Mouse (Mus musculus): ENCODE measurements around the gene Rbfox2. TPM values are rescaled to one million over a fixed set of nuclear protein-coding genes. Genes with fewer than 3 reads are reported as not detected.

The Rbfox2 gene
- total RNA-seq, 1 experiment from 2014 or later, result 0.29 TPM

GRCm38 (mm10) chr15:77126674-77127073, 180.1 kb downstream of the Rbfox2 start:
- no peak for ATAC-seq (replicated peaks; ENCODE audit: insufficient number of reproducible peaks, low FRiP score, low TSS enrichment, poor library complexity, severe bottlenecking)

GRCm38 (mm10) chr15:77124372-77125117, 182.3 kb downstream of the Rbfox2 start:
- ATAC-seq (replicated peaks; ENCODE audit: insufficient number of reproducible peaks, low FRiP score, low TSS enrichment, poor library complexity, severe bottlenecking), result no peak

GRCm38 (mm10) chr15:77122824-77123223, 184.0 kb downstream of the Rbfox2 start:
- ATAC-seq (replicated peaks; ENCODE audit: insufficient number of reproducible peaks, low FRiP score, low TSS enrichment, poor library complexity, severe bottlenecking), result no peak

DNA sequence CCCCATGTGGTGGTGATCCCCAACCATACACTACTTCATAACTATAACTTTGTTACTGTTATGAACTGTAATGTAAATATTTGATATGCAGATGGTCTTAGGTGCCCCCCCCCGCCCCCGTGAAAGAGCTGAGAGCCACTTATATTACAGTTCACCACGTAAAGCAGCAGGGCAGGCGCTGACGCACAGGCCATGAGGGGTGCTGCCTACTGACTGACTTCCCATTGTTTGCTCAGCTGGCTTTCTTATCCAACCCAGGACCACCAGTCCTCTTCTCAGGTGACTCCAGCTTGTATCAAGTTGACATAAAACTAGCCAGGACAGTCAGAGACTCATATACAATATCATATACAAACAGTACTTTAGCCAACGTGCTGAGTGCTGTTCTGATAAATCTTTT, 184.6 kb downstream of the Rbfox2 start:
- ATAC-seq (replicated peaks; ENCODE audit: insufficient number of reproducible peaks, low FRiP score, low TSS enrichment, poor library complexity, severe bottlenecking), result no peak

- no peak for ATAC-seq (replicated peaks; ENCODE audit: insufficient number of reproducible peaks, low FRiP score, low TSS enrichment, poor library complexity, severe bottlenecking)
These were observed 187.1 kb downstream of the Rbfox2 start for GRCm38 (mm10) chr15:77119666-77120065.

GRCm38 (mm10) chr15:77117209-77117608, 189.6 kb downstream of the Rbfox2 start:
- no peak for ATAC-seq (replicated peaks; ENCODE audit: insufficient number of reproducible peaks, low FRiP score, low TSS enrichment, poor library complexity, severe bottlenecking)

DNA sequence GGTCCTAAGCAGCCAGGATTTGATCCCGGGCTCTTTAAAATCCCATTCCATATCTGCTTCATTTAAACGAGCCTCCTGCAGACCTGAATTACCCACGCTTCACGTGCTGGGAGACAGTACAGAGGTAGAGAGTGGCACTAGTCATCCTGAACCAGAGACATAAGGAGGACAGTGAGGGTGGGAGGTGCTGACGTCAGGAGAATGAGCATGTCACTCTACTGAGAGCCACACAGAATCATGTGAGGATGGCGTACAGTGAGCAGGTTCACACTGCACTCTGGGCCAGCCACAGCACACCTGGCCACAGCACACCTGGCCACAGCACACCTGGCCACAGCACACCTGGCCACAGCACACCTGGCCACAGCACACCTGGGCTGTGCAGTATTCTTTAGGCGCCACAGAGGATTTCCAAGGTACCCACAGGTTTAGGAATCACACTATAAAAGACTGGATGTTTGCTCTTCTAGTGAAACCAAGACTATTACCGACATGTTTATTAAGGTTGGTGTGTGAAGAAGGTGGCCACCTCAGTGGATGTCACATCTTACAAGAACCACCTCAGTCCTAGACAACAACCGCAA, 190.6 kb downstream of the Rbfox2 start:
- ATAC-seq (replicated peaks; ENCODE audit: insufficient number of reproducible peaks, low FRiP score, low TSS enrichment, poor library complexity, severe bottlenecking), result no peak

DNA sequence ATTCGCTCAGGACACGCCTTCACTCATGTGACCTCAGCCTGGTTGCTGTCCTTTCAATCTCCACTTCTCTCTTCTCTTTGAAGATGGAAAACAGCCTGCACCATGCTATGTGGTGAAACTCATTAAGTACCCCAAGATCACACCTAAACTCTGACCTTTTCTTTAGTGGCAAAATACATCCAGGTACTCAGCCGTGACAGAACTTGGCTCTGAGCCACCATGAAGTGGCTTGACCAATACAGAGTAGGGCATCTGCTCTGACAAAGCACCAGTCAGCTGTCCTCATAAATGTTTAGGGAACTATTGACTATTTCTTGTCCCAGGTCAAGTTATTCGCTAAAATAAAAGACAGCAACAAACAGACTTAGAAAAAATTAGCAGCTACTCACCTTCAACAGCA, 191.3 kb downstream of the Rbfox2 start:
- ATAC-seq (replicated peaks; ENCODE audit: insufficient number of reproducible peaks, low FRiP score, low TSS enrichment, poor library complexity, severe bottlenecking), result no peak

DNA sequence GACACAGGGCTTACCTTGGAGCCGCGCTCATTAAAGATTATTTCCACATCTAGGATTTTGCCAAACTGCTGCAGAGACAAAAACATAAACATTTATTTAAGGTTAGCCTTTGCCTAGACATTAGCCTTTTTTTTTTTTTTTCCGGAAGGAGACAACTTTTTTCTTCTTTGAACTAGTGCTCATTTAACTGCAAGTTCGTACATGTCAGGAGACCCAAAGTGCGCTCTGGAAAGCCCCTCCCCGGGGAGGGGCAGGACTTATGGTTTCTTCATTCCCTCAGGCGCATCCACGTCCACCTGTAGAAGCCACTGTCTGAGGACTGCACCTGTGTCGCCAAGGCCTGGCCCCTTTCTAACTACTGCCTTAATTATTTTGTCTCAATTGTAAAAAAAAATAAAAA, 193.2 kb downstream of the Rbfox2 start:
- ATAC-seq (replicated peaks; ENCODE audit: insufficient number of reproducible peaks, low FRiP score, low TSS enrichment, poor library complexity, severe bottlenecking), result no peak

GRCm38 (mm10) chr15:77112378-77112777, 194.4 kb downstream of the Rbfox2 start:
- no peak for ATAC-seq (replicated peaks; ENCODE audit: insufficient number of reproducible peaks, low FRiP score, low TSS enrichment, poor library complexity, severe bottlenecking)

- ATAC-seq (replicated peaks; ENCODE audit: insufficient number of reproducible peaks, low FRiP score, low TSS enrichment, poor library complexity, severe bottlenecking), result no peak
These were observed 194.9 kb downstream of the Rbfox2 start for GRCm38 (mm10) chr15:77111924-77112323.

GRCm38 (mm10) chr15:77110452-77110851, 196.4 kb downstream of the Rbfox2 start:
- ATAC-seq (replicated peaks; ENCODE audit: insufficient number of reproducible peaks, low FRiP score, low TSS enrichment, poor library complexity, severe bottlenecking), result no peak

DNA sequence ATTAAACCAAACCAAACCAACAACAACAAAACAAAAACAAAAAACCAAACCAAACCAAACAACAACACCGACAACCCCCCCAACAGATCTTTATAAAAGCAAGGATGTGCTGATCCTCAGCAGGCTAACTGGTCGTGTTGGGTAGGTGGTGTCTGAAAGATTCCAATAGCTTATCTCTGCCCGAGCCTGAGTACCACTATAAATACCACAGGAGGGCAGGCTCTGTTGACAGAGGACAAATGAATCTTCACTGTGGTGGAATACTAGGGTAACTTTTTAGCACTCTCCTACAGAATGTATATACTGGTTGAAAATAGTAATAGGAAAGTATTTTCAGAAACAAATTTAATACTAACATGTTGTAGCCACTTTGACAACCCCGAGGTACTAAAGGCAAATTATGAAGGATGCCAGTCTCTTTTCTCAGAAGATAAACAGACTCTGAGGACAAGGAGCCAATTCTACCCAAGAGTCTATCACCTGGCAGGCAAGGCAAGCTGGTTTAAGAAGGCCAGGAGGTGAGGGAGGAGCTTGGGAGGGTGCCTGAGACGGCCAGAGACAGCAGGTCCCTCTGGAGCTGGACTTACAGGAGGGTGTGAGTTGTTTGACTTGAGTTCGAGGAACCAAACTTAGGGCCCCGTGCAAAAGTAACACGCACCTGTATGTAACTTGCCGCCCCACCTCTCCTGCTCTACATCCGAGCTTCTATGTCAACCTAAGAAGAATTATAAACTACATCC, 199.5 kb downstream of the Rbfox2 start:
- ATAC-seq (replicated peaks; ENCODE audit: insufficient number of reproducible peaks, low FRiP score, low TSS enrichment, poor library complexity, severe bottlenecking), result no peak

DNA sequence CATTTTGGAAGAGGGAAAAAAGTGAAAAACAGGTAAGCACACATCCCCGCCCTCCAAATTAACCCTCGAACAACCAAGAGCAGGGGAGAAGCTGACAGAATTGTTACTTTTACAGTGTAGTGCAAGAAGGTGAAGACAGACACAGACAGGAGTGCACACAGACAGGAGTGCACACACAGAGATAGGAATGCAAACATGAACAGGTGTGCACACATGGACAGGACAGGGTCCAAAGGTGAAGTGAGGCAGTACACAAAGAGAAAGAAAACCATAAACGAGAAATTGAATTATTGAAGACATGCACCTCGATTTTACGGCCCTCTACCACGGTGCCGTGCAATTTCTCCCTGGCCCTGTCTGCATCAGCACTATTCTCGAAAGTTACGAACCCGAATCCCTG, 201.5 kb downstream of the Rbfox2 start:
- ATAC-seq (replicated peaks; ENCODE audit: insufficient number of reproducible peaks, low FRiP score, low TSS enrichment, poor library complexity, severe bottlenecking), result no peak

- no peak for ATAC-seq (replicated peaks; ENCODE audit: insufficient number of reproducible peaks, low FRiP score, low TSS enrichment, poor library complexity, severe bottlenecking)
These were observed 202.2 kb downstream of the Rbfox2 start for GRCm38 (mm10) chr15:77104349-77105158.

- ATAC-seq (replicated peaks; ENCODE audit: insufficient number of reproducible peaks, low FRiP score, low TSS enrichment, poor library complexity, severe bottlenecking), result no peak
These were observed 204.1 kb downstream of the Rbfox2 start for GRCm38 (mm10) chr15:77102685-77103084.

- no peak for ATAC-seq (replicated peaks; ENCODE audit: insufficient number of reproducible peaks, low FRiP score, low TSS enrichment, poor library complexity, severe bottlenecking)
These were observed 207.0 kb downstream of the Rbfox2 start for GRCm38 (mm10) chr15:77099756-77100155.

DNA sequence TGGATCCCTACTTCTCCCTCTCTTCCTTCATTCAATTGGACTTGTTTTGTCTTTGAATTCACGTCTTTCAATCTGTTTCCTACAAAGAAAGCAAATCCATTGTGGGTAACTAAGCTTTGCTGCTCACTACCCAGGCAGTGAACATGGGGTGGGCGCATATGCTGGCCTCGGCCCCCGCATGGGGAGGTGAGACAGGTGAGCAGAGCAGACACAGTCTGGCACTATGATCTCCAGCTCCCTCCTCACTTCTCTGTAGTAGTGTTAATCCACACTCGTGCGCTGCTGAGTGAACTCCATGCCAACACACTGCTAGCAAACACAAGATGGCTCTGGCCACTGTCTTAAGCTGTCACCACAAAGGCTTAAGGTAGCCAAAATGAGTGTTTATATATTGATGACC, 209.4 kb downstream of the Rbfox2 start:
- ATAC-seq (replicated peaks; ENCODE audit: insufficient number of reproducible peaks, low FRiP score, low TSS enrichment, poor library complexity, severe bottlenecking), result no peak

DNA sequence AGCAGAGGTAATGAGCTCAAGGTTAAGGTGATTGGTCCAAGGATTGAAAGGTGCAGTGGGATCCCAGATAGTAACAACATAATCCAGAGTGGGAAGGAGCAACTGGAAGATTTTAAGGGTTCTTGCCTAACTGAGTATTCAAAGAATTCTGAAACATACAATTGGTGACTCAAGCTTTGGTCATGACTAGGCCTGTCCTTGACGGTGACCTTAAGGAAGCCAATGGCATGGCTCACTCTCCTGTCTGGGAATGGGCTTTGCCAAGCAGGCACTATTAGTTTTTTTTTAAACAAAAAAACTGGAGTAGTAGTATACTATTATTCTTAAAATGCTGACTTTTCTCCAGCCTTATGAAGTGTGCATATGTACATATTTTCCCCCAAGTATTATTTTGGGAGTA, 211.6 kb downstream of the Rbfox2 start:
- ATAC-seq (replicated peaks; ENCODE audit: insufficient number of reproducible peaks, low FRiP score, low TSS enrichment, poor library complexity, severe bottlenecking), result no peak
